Comparison of ENCODE assay signal across 9 mouse cellular contexts in genomic region chr16:73097176-73097575, GRCm38 (mm10).
DNase-seq lines count a peak whose midpoint lies in the region; ATAC-seq and TF ChIP-seq lines count a peak whose summit lies in the region.
"Had no signal": no experiment of that assay in that cellular context is flagged by ENCODE, and none has a peak within 500 bp of the region (broad histone marks: within the 10 kb centered on the region; RNA-seq: fewer than 3 reads in every experiment).

No protein-coding gene starts in this region.

- no peak for ATAC-seq in forebrain, embryonic 12.5 days (ENCODE audit: low FRiP score)
- ATAC-seq in limb, embryonic 15.5 days (ENCODE audit: insufficient number of reproducible peaks, low FRiP score, low TSS enrichment, low read depth) = no peak
- no peak for ATAC-seq in erythroid progenitor cell, adult 5-6 weeks (replicated peaks; ENCODE audit: low FRiP score, poor library complexity, severe bottlenecking)

- H3K36me3 ChIP-seq in E14TG2a.4 (ENCODE audit: insufficient read depth, low read length) = no peaks in the 10 kb centered on the region
- H3K36me3 ChIP-seq in forebrain, embryonic 12.5 days (replicated peaks) = no peaks in the 10 kb centered on the region
- no peaks in the 10 kb centered on the region for H3K36me3 ChIP-seq in limb, embryonic 15.5 days

- peak overlapping the region; percentile 37 for H3K4me2 ChIP-seq in forebrain, embryonic 12.5 days
- H3K4me2 ChIP-seq in limb, embryonic 15.5 days = peak overlapping the region; percentile 33

- TF ChIP-seq CTCF in E14TG2a.4 (conservative IDR thresholded peaks at IDR 0.05; ENCODE audit: low read length) = no peak

- peaks cover 5% of the 10 kb centered on the region for H3K9me3 ChIP-seq in E14TG2a.4 (ENCODE audit: low read length)
- no peaks in the 10 kb centered on the region for H3K9me3 ChIP-seq in forebrain, embryonic 12.5 days
- no peaks in the 10 kb centered on the region for H3K9me3 ChIP-seq in limb, embryonic 15.5 days

- no peak overlapping the region for H3K27ac ChIP-seq in forebrain, embryonic 12.5 days
- no peak overlapping the region for H3K27ac ChIP-seq in limb, embryonic 15.5 days

- peak; percentile 73 for DNase-seq in adrenal gland, adult 2 months
- DNase-seq in T-cell, adult 2 months (ENCODE audit: low spot score) = no peak
- DNase-seq in right cerebral cortex, adult 18-20 months = no peak
- DNase-seq: kidney, adult 11 months; spleen, adult 18-20 months had no signal

- H3K27me3 ChIP-seq in E14TG2a.4 (ENCODE audit: insufficient read depth, low read length) = no peaks in the 10 kb centered on the region; the same call in 1 of the 2 replicates
- peaks cover 17% of the 10 kb centered on the region; the same call in 1 of the 2 replicates for H3K27me3 ChIP-seq in forebrain, embryonic 12.5 days
- no peaks in the 10 kb centered on the region for H3K27me3 ChIP-seq in limb, embryonic 15.5 days

- H3K4me3 ChIP-seq in E14TG2a.4 (replicated peaks; ENCODE audit: low read length) = 0 out of 2 replicates have a peak overlapping the region, but pooled peaks have one; percentile 4
- no peak overlapping the region for H3K4me3 ChIP-seq in forebrain, embryonic 12.5 days (replicated peaks)
- H3K4me3 ChIP-seq in limb, embryonic 15.5 days = no peak overlapping the region; the same call in 1 of the 2 replicates

- H3K9ac ChIP-seq in forebrain, embryonic 12.5 days = no peak overlapping the region
- H3K9ac ChIP-seq in limb, embryonic 15.5 days = no peak overlapping the region

- WGBS in forebrain, embryonic 12.5 days = 25% methylated on average over 14 of the region's 14 CpGs
- 9% methylated on average over 14 of the region's 14 CpGs for WGBS in limb, embryonic 15.5 days

- H3K4me1 ChIP-seq in E14TG2a.4 (replicated peaks; ENCODE audit: low read depth, low read length) = peaks cover 39% of the 10 kb centered on the region
- H3K4me1 ChIP-seq in forebrain, embryonic 12.5 days = peaks cover 13% of the 10 kb centered on the region
- peaks cover 6% of the 10 kb centered on the region for H3K4me1 ChIP-seq in limb, embryonic 15.5 days
